Mouse (Mus musculus) stomach, postnatal 0 days (tissue): ENCODE data around the gene Tenm3. TPM values are rescaled to one million over a fixed set of nuclear protein-coding genes. Genes with fewer than 3 reads are reported as not detected.

Experiments
- ATAC-seq: fragments of 200-750 bp; cut with Nextera tagmentation; 2 replicates; pipeline ENCODE4 v1.8.0; 2017; ENCODE audit not compliant: low FRiP score, low TSS enrichment
- DNase-seq: peaks from one replicate; pipeline ENCODE4 v3.0.0-alpha.2; 2016; ENCODE audit warnings: low spot score
- H3K27ac ChIP-seq: fragments of 300-500 bp; sonication (generic); replicated peaks from 2 replicates; pipeline ENCODE4 v1.5.1; 2014; ENCODE audit warnings: mild to moderate bottlenecking, control low read depth
- H3K27me3 ChIP-seq: fragments of 300-500 bp; sonication (generic); 2 replicates; pipeline ENCODE4 v1.6.1; 2014; ENCODE audit warnings: low read length; ENCODE audit not compliant: control insufficient read depth, insufficient read depth
- H3K36me3 ChIP-seq: fragments of 300-500 bp; sonication (generic); 2 replicates; pipeline ENCODE4 v1.6.1; 2014; ENCODE audit warnings: low read length, mixed read lengths; ENCODE audit not compliant: control insufficient read depth, insufficient read depth
- H3K4me1 ChIP-seq: fragments of 300-500 bp; sonication (generic); replicated peaks from 2 replicates; pipeline ENCODE4 v1.6.1; 2014; ENCODE audit warnings: antibody characterized with exemption; ENCODE audit not compliant: control insufficient read depth, insufficient read depth
- H3K4me2 ChIP-seq: fragments of 300-500 bp; sonication (generic); replicated peaks from 2 replicates; pipeline ENCODE4 v1.6.1; 2014; ENCODE audit warnings: low read depth, mild to moderate bottlenecking, control low read depth, moderate library complexity
- H3K4me3 ChIP-seq: fragments of 300-500 bp; sonication (generic); 2 replicates; pipeline ENCODE4 v1.5.1; 2014; ENCODE audit warnings: low read depth, low read length, control low read depth
- H3K9ac ChIP-seq: fragments of 300-500 bp; sonication (generic); 2 replicates; pipeline ENCODE4 v1.6.1; 2014; ENCODE audit warnings: mild to moderate bottlenecking, low read length, control low read depth, mixed read lengths
- H3K9me3 ChIP-seq: fragments of 300-500 bp; sonication (generic); 2 replicates; pipeline ENCODE4 v1.6.1; 2016; ENCODE audit warnings: low read length; ENCODE audit not compliant: control insufficient read depth
- CTCF ChIP-seq: IDR thresholded peaks from 2 replicates; pipeline ENCODE4 v1.5.1; 2016; ENCODE audit warnings: antibody characterized with exemption, low read depth, mild to moderate bottlenecking, moderate library complexity
- EP300 ChIP-seq: optimal IDR thresholded peaks from 2 replicates; pipeline ENCODE3; 2016; ENCODE audit warnings: antibody characterized with exemption
- WGBS: fragments of 180-500 bp; shearing (Covaris S2); extraction: QIAGEN DNeasy Blood & Tissue Kit; methylation state at CpG from one replicate; pipeline ENCODE4 v1.1.7; 2014; 5-methylcytosine and 5-hydroxymethylcytosine counted together
- polyA plus RNA-seq: library from polyadenylated mRNA; unstranded; fragments of >200 nt; fragmentation: Nextera tagmentation; extraction: Ambion mirVana; gene quantifications from 2 replicates; pipeline ENCODE4 v1.2.1, GENCODE M21; 2015

The Tenm3 gene
- polyA plus RNA-seq, 1 experiment from 2014 or later = 4.5 TPM

- Histone ChIP-seq H3K36me3 (no peaks in the 10 kb centered on the region), H3K4me1 (no peaks in the 10 kb centered on the region), H3K27me3 (no peaks in the 10 kb centered on the region), H3K9me3 (no peaks in the 10 kb centered on the region), H3K4me3 (no peak overlapping the region), H3K4me2 (no peak overlapping the region), H3K27ac (no peak overlapping the region), H3K9ac (no peak overlapping the region)
- DNase-seq (no peak), ATAC-seq (no peak)
- 73% methylated on average over 7 of the region's 7 CpGs for WGBS
- TF ChIP-seq EP300 (no peak), CTCF (no peak)
These were observed 194.3 kb downstream of the Tenm3 start for GRCm38 (mm10) chr8:48649415-48649814.

- no peak for ATAC-seq
- H3K36me3 ChIP-seq = no peaks in the 10 kb centered on the region
These were observed 197.6 kb downstream of the Tenm3 start for GRCm38 (mm10) chr8:48646110-48646509.

GRCm38 (mm10) chr8:48638129-48638528 is 205.6 kb downstream of the Tenm3 start:
- TF ChIP-seq CTCF = no peak
- no peak for TF ChIP-seq EP300
- no peak overlapping the region for H3K9ac ChIP-seq
- no peak overlapping the region for H3K4me2 ChIP-seq
- no peaks in the 10 kb centered on the region for H3K9me3 ChIP-seq
- 71% methylated on average over 4 of the region's 4 CpGs for WGBS
- H3K36me3 ChIP-seq = no peaks in the 10 kb centered on the region
- H3K4me1 ChIP-seq = no peaks in the 10 kb centered on the region
- ATAC-seq (no peak), DNase-seq (no peak)
- no peaks in the 10 kb centered on the region for H3K27me3 ChIP-seq
- H3K27ac ChIP-seq = no peak overlapping the region
- H3K4me3 ChIP-seq = no peak overlapping the region

More at GRCm38 (mm10) chr8:48646110-48646509, 197.6 kb downstream of the Tenm3 start:
- no peak overlapping the region for H3K9ac ChIP-seq
- DNase-seq = peak; percentile 17
- H3K27me3 ChIP-seq = no peaks in the 10 kb centered on the region
- no peaks in the 10 kb centered on the region for H3K4me1 ChIP-seq
- H3K4me2 ChIP-seq = no peak overlapping the region; the same call in 1 of the 2 replicates
- no peaks in the 10 kb centered on the region for H3K9me3 ChIP-seq
- no peak overlapping the region for H3K4me3 ChIP-seq
- WGBS = 64% methylated on average over 18 of the region's 18 CpGs
- TF ChIP-seq EP300 (no peak), CTCF (no peak)
- H3K27ac ChIP-seq = no peak overlapping the region

GRCm38 (mm10) chr8:48636979-48637378 is 206.8 kb downstream of the Tenm3 start:
- Histone ChIP-seq H3K4me2 (no peak overlapping the region), H3K9ac (no peak overlapping the region), H3K27ac (no peak overlapping the region), H3K9me3 (no peaks in the 10 kb centered on the region), H3K4me3 (no peak overlapping the region), H3K4me1 (no peaks in the 10 kb centered on the region), H3K36me3 (no peaks in the 10 kb centered on the region), H3K27me3 (no peaks in the 10 kb centered on the region)
- TF ChIP-seq EP300 (no peak), CTCF (no peak)
- WGBS = 76% methylated on average over 5 of the region's 5 CpGs
- ATAC-seq = no peak
- no peak for DNase-seq

- Histone ChIP-seq H3K9ac (no peak overlapping the region), H3K4me2 (no peak overlapping the region), H3K9me3 (no peaks in the 10 kb centered on the region), H3K4me3 (no peak overlapping the region), H3K27ac (no peak overlapping the region), H3K4me1 (no peaks in the 10 kb centered on the region), H3K36me3 (no peaks in the 10 kb centered on the region), H3K27me3 (no peaks in the 10 kb centered on the region)
- TF ChIP-seq CTCF (no peak), EP300 (no peak)
- ATAC-seq = no peak
- no peak for DNase-seq
- 44% methylated on average over 4 of the region's 4 CpGs for WGBS
These were observed 207.9 kb downstream of the Tenm3 start for GRCm38 (mm10) chr8:48635815-48636214.

GRCm38 (mm10) chr8:48633426-48633825 is 210.3 kb downstream of the Tenm3 start:
- WGBS = 41% methylated on average over 8 of the region's 8 CpGs
- Histone ChIP-seq H3K4me1 (no peaks in the 10 kb centered on the region), H3K4me2 (no peak overlapping the region), H3K27me3 (no peaks in the 10 kb centered on the region), H3K9ac (no peak overlapping the region), H3K4me3 (no peak overlapping the region), H3K9me3 (no peaks in the 10 kb centered on the region), H3K27ac (no peak overlapping the region), H3K36me3 (no peaks in the 10 kb centered on the region)
- DNase-seq (no peak), ATAC-seq (no peak)
- TF ChIP-seq CTCF (no peak), EP300 (no peak)
